Mouse (Mus musculus) CH12.LX (cell line): ENCODE data around the gene Mast3. TPM values are rescaled to one million over a fixed set of nuclear protein-coding genes. Genes with fewer than 3 reads are reported as not detected.

Source experiments
- DNase-seq: peaks from one replicate; pipeline ENCODE4 v3.0.0-alpha.2; 2013; ENCODE audit errors: extremely low read depth
- H3K27ac ChIP-seq: 2 replicates; pipeline ENCODE4 v1.5.1; 2012; ENCODE audit warnings: low read depth, mild to moderate bottlenecking, control low read depth, moderate library complexity; ENCODE audit not compliant: insufficient read depth
- H3K27me3 ChIP-seq: replicated peaks from 2 replicates; pipeline ENCODE3; 2012; ENCODE audit warnings: inconsistent platforms
- H3K36me3 ChIP-seq, 2 experiments: replicated peaks in 1 of 2; 2 replicates each; pipeline versions ENCODE3 to v1.6.1; 2012; ENCODE audit warnings: inconsistent platforms in 1 of 2, low read length in 1 of 2, mild to moderate bottlenecking in 1 of 2, mixed read lengths in 1 of 2, moderate library complexity in 1 of 2; ENCODE audit not compliant: control insufficient read depth in 1 of 2, insufficient read depth in 1 of 2
- H3K4me1 ChIP-seq, 2 experiments: 2 replicates each; pipeline ENCODE4 v1.6.1; 2012; ENCODE audit warnings: inconsistent platforms in 1 of 2, moderate library complexity in 1 of 2; ENCODE audit not compliant: insufficient read depth in 2 of 2, control insufficient read depth in 1 of 2
- H3K4me2 ChIP-seq: 2 replicates; pipeline ENCODE4 v1.6.1; 2012; ENCODE audit warnings: low read depth, mild to moderate bottlenecking, control low read depth; ENCODE audit not compliant: poor library complexity, insufficient read depth, severe bottlenecking
- H3K4me3 ChIP-seq, 3 experiments: fragments of 150-350 bp in 1 of 3; sonication (generic) in 1 of 3; replicated peaks in 1 of 3; 2 replicates each; pipeline versions ENCODE3 to v1.5.1; 2011 to 2012; ENCODE audit warnings: low read depth in 2 of 3, low read length in 2 of 3, mild to moderate bottlenecking in 2 of 3, moderate library complexity in 2 of 3, control low read depth in 1 of 3, improper control_type of control experiment in 1 of 3, inconsistent platforms in 1 of 3, mixed read lengths in 1 of 3; ENCODE audit not compliant: poor library complexity in 1 of 3
- H3K79me2 ChIP-seq: replicated peaks from 2 replicates; pipeline ENCODE4 v1.6.1; 2012; ENCODE audit warnings: mild to moderate bottlenecking, moderate library complexity; ENCODE audit not compliant: control insufficient read depth, poor library complexity, insufficient read depth, severe bottlenecking; ENCODE audit errors: extremely low read depth
- H3K9ac ChIP-seq: 2 replicates; pipeline ENCODE4 v1.6.1; 2012; ENCODE audit warnings: low read depth, mild to moderate bottlenecking, control low read depth, moderate library complexity; ENCODE audit not compliant: insufficient read depth
- H3K9me3 ChIP-seq: replicated peaks from 2 replicates; pipeline ENCODE3; 2012; ENCODE audit warnings: low read length, inconsistent platforms, mixed read lengths
- BHLHE40 ChIP-seq: IDR thresholded peaks from 2 replicates; pipeline ENCODE4 v1.6.1; 2011; ENCODE audit warnings: mild to moderate bottlenecking, low read depth, low read length, improper control_type of control experiment
- CHD1 ChIP-seq: IDR thresholded peaks from 2 replicates; pipeline ENCODE4 v1.6.1; 2012; ENCODE audit warnings: low read depth, low read length, improper control_type of control experiment, inconsistent platforms
- CHD2 ChIP-seq: IDR thresholded peaks from 2 replicates; pipeline ENCODE4 v1.6.1; 2011; ENCODE audit warnings: low read length, improper control_type of control experiment
- CTCF ChIP-seq, 2 experiments: IDR thresholded peaks in 1 of 2; conservative IDR thresholded peaks in 1 of 2; 2 replicates each; pipeline ENCODE4 v1.5.1; 2011 to 2012; ENCODE audit warnings: low read depth in 2 of 2, low read length in 2 of 2, improper control_type of control experiment in 1 of 2, inconsistent platforms in 1 of 2, mild to moderate bottlenecking in 1 of 2, moderate library complexity in 1 of 2
- ELF1 ChIP-seq: IDR thresholded peaks from 2 replicates; pipeline ENCODE4 v1.6.1; 2014; ENCODE audit warnings: low read depth, mild to moderate bottlenecking, inconsistent platforms, low read length, improper control_type of control experiment
- ETS1 ChIP-seq: conservative IDR thresholded peaks from 2 replicates; pipeline ENCODE4 v1.6.1; 2012; ENCODE audit warnings: low read depth, mild to moderate bottlenecking, inconsistent platforms, low read length, improper control_type of control experiment, moderate library complexity
- IRF4 ChIP-seq: IDR thresholded peaks from 2 replicates; pipeline ENCODE4 v1.6.1; 2014; ENCODE audit warnings: low read depth, mild to moderate bottlenecking, inconsistent platforms, low read length, improper control_type of control experiment
- JUN ChIP-seq: IDR thresholded peaks from 2 replicates; pipeline ENCODE4 v1.6.1; 2011; ENCODE audit warnings: low read depth, mild to moderate bottlenecking, low read length, improper control_type of control experiment, moderate library complexity; ENCODE audit not compliant: insufficient read depth
- JUND ChIP-seq: conservative IDR thresholded peaks from 2 replicates; pipeline ENCODE4 v1.6.1; 2011; ENCODE audit warnings: low read depth, low read length, improper control_type of control experiment
- KAT2A ChIP-seq: IDR thresholded peaks from 2 replicates; pipeline ENCODE4 v1.6.1; 2012; ENCODE audit warnings: low read length, improper control_type of control experiment, inconsistent platforms; ENCODE audit not compliant: insufficient replicate concordance
- MAX ChIP-seq: IDR thresholded peaks from 2 replicates; pipeline ENCODE4 v1.6.1; 2011; ENCODE audit warnings: low read length, improper control_type of control experiment
- MEF2A ChIP-seq: IDR thresholded peaks from 2 replicates; pipeline ENCODE4 v1.6.1; 2014; ENCODE audit warnings: low read depth, mild to moderate bottlenecking, inconsistent platforms, low read length, improper control_type of control experiment, borderline replicate concordance
- MXI1 ChIP-seq: IDR thresholded peaks from 2 replicates; pipeline ENCODE4 v1.6.1; 2011; ENCODE audit warnings: mild to moderate bottlenecking, low read depth, low read length, improper control_type of control experiment
- MYC ChIP-seq: IDR thresholded peaks from 2 replicates; pipeline ENCODE4 v1.6.1; 2011; ENCODE audit warnings: low read depth, mild to moderate bottlenecking, improper control_type of control experiment, low read length
- NRF1 ChIP-seq: IDR thresholded peaks from 2 replicates; pipeline ENCODE4 v1.6.1; 2014; ENCODE audit warnings: low read depth, mild to moderate bottlenecking, inconsistent platforms, low read length, improper control_type of control experiment, moderate library complexity
- POLR2A ChIP-seq: IDR thresholded peaks from 2 replicates; pipeline ENCODE4 v1.6.1; 2011; ENCODE audit warnings: low read depth, mild to moderate bottlenecking, improper control_type of control experiment, low read length
- POLR2AphosphoS2 ChIP-seq: IDR thresholded peaks from 2 replicates; pipeline ENCODE4 v1.6.1; 2011; ENCODE audit warnings: low read depth, low read length, improper control_type of control experiment
- RAD21 ChIP-seq: IDR thresholded peaks from 2 replicates; pipeline ENCODE4 v1.6.1; 2011; ENCODE audit warnings: low read depth, mild to moderate bottlenecking, low read length, improper control_type of control experiment, moderate library complexity
- RCOR1 ChIP-seq: conservative IDR thresholded peaks from 2 replicates; pipeline ENCODE4 v1.6.1; 2012; ENCODE audit warnings: low read depth, mild to moderate bottlenecking, inconsistent platforms, low read length, improper control_type of control experiment
- SIN3A ChIP-seq: IDR thresholded peaks from 2 replicates; pipeline ENCODE4 v1.6.1; 2012; ENCODE audit warnings: low read length, improper control_type of control experiment, inconsistent platforms
- SMC3 ChIP-seq: IDR thresholded peaks from 2 replicates; pipeline ENCODE4 v1.6.1; 2011; ENCODE audit warnings: low read depth, low read length, improper control_type of control experiment
- TBP ChIP-seq: conservative IDR thresholded peaks from 2 replicates; pipeline ENCODE4 v1.6.1; 2011; ENCODE audit warnings: low read depth, low read length, improper control_type of control experiment
- TCF12 ChIP-seq: IDR thresholded peaks from 2 replicates; pipeline ENCODE4 v1.6.1; 2014; ENCODE audit warnings: low read depth, mild to moderate bottlenecking, inconsistent platforms, low read length, improper control_type of control experiment
- USF1 ChIP-seq: IDR thresholded peaks from 2 replicates; pipeline ENCODE4 v1.6.1; 2014; ENCODE audit warnings: low read depth, mild to moderate bottlenecking, inconsistent platforms, low read length, improper control_type of control experiment
- USF2 ChIP-seq: conservative IDR thresholded peaks from 2 replicates; pipeline ENCODE4 v1.6.1; 2011; ENCODE audit warnings: low read depth, low read length, improper control_type of control experiment
- ZC3H11A ChIP-seq: IDR thresholded peaks from 2 replicates; pipeline ENCODE4 v1.6.1; 2012; ENCODE audit warnings: low read depth, mild to moderate bottlenecking, inconsistent platforms, low read length, improper control_type of control experiment
- ZKSCAN1 ChIP-seq: IDR thresholded peaks from 2 replicates; pipeline ENCODE4 v1.6.1; 2012; ENCODE audit warnings: low read depth, inconsistent platforms, low read length, improper control_type of control experiment, borderline replicate concordance
- ZMIZ1 ChIP-seq: IDR thresholded peaks from 2 replicates; pipeline ENCODE4 v1.6.1; 2012; ENCODE audit warnings: low read depth, mild to moderate bottlenecking, inconsistent platforms, low read length, improper control_type of control experiment
- ZNF384 ChIP-seq: IDR thresholded peaks from 2 replicates; pipeline ENCODE4 v1.6.1; 2012; ENCODE audit warnings: low read depth, low read length, improper control_type of control experiment, inconsistent platforms
- dilution Hi-C: fragments of 300-500 bp; cut with MboI; formaldehyde crosslinking; loops from 2 replicates; pipeline ENCODE4 v1.14.3; 2020; ENCODE audit warnings: low sequenced_read_pairs; ENCODE audit not compliant: extremely low pct_unique_long_range_greater_than_20kb, extremely low pct_ligation_motif_present
- in situ Hi-C: fragments of 300-500 bp; cut with MboI; formaldehyde crosslinking; loops from 3 replicates; pipeline ENCODE4 v1.14.3; 2019; ENCODE audit warnings: low sequenced_read_pairs, low pct_ligation_motif_present, low pct_unique_long_range_greater_than_20kb, mixed read lengths
- polyA plus RNA-seq: library from polyadenylated mRNA; unstranded; fragments of >175 nt; gene quantifications from 2 replicates; pipeline ENCODE4 v1.2.1, GENCODE M21; 2012; ENCODE audit warnings: low read depth; ENCODE audit not compliant: insufficient read length
- total RNA-seq, 2 experiments: library from RNA; depleted of rRNA; stranded (reverse); fragments of 300-350 nt in 1 of 2; fragments of >200 nt in 1 of 2; gene quantifications; 2 replicates each; pipeline ENCODE4 v1.2.3; 2012 to 2014

The Mast3 gene
- total and polyA plus RNA-seq, 3 experiments: 7.0 to 23.4 (median 11.6) TPM

GRCm38 (mm10) chr8:70767503-70767902 is 37.4 kb downstream of the Mast3 start:
- Histone ChIP-seq H3K4me3 (no peak overlapping the region), H3K27ac (peak overlapping the region; percentile 49; the same call in 1 of the 2 replicates), H3K9me3 (no peaks in the 10 kb centered on the region), H3K9ac (no peak overlapping the region), H3K4me1 (peaks cover 38 to 75% of the 10 kb centered on the region in 2 experiments), H3K27me3 (no peaks in the 10 kb centered on the region), H3K4me2 (0 out of 2 replicates have a peak overlapping the region, but pooled peaks have one; percentile 17), H3K36me3 (peaks cover 44 to 68% of the 10 kb centered on the region in 2 experiments), H3K79me2 (no peaks in the 10 kb centered on the region)
- no peak for DNase-seq
- in situ Hi-C loops: loop anchor here (5.0 kb wide), 1 partner anchor 35 kb away; no protein-coding TSS in a partner anchor
- TF ChIP-seq MYC (no peak), ELF1 (no peak), TCF12 (no peak), MAX (no peak), RAD21 (no peak), NRF1 (no peak), KAT2A (no peak), IRF4 (no peak), CTCF (conservative IDR thresholded peaks at IDR 0.05 in 1 of 2, IDR thresholded peaks at IDR 0.05 in 1 of 2; ENCODE audit: low read depth in 2 of 2, low read length in 2 of 2) (no peak)
- dilution Hi-C loops: no loop called here

GRCm38 (mm10) chr8:70766571-70767440 is 38.0 kb downstream of the Mast3 start:
- peaks cover 31 to 75% of the 10 kb centered on the region in 2 experiments for H3K4me1 ChIP-seq
- H3K79me2 ChIP-seq: no peaks in the 10 kb centered on the region
- H3K9ac ChIP-seq: peak overlapping the region; percentile 41
- no peaks in the 10 kb centered on the region for H3K27me3 ChIP-seq
- peak overlapping the region; percentile 62 to 69 (median 65) for H3K4me3 ChIP-seq
- H3K36me3 ChIP-seq: peaks cover 39 to 69% of the 10 kb centered on the region in 2 experiments
- peak; percentile 88 for DNase-seq
- H3K27ac ChIP-seq: peak overlapping the region; percentile 75
- in situ Hi-C loops: loop anchor here (5.0 kb wide), 1 partner anchor 35 kb away; no protein-coding TSS in a partner anchor
- no peaks in the 10 kb centered on the region for H3K9me3 ChIP-seq
- dilution Hi-C loops: no loop called here
- H3K4me2 ChIP-seq: peak overlapping the region; percentile 69
- TF ChIP-seq ZKSCAN1 (no peak), MEF2A (0 out of 2 replicates have a peak, but pooled peaks have one; percentile 28), ZMIZ1 (peak; percentile 89), CHD1 (no peak), JUND (no peak), CHD2 (no peak), USF2 (no peak; the same call in 1 of the 2 replicates), IRF4 (no peak), NRF1 (no peak), KAT2A (no peak), POLR2AphosphoS2 (peak; percentile 86), MXI1 (no peak), ETS1 (peak; percentile 35), JUN (no peak), SIN3A (no peak), RAD21 (no peak), ELF1 (no peak), ZNF384 (no peak), CTCF (conservative IDR thresholded peaks at IDR 0.05 in 1 of 2, IDR thresholded peaks at IDR 0.05 in 1 of 2; ENCODE audit: low read depth in 2 of 2, low read length in 2 of 2) (no peak), BHLHE40 (peak; percentile 93), USF1 (peak; percentile 67), TCF12 (peak; percentile 57; the same call in 1 of the 2 replicates), SMC3 (no peak), MAX (0 out of 2 replicates have a peak, but pooled peaks have one; percentile 52), RCOR1 (no peak), TBP (peak; percentile 92), POLR2A (peak; percentile 93), ZC3H11A (no peak)
